Mouse (Mus musculus): ENCODE results near the gene Hydin. TPM values are rescaled to one million over a fixed set of nuclear protein-coding genes. Genes with fewer than 3 reads are reported as not detected.

Gene Hydin
- total and polyA plus RNA-seq, 3 experiments = 0.05 TPM; not detected in 2

DNA sequence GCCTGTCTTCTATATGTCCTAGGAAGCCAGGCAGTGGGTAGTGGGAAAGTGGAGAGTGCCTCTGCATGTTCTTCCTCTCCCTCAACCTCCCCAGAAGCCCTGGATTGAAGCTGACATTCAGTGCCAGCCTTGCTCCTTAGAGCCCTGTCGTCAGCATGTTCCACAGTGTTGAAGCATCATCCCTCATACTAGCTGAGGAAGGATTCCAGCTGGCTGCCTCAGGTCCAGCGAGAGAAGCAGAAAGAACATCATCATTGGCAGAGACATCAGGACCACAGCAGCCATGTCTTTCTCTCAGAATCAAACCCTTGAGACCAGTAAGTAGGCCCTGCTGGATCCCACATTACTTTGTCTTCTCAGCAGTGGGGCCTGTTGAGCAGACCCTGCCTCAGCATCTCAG is 390.9 kb downstream of the Hydin start:
- DNase-seq (ENCODE audit: low spot score) (no peak), ATAC-seq (ENCODE audit: extremely low read depth, insufficient number of reproducible peaks, low FRiP score, poor library complexity, severe bottlenecking) (no peak)
- Histone ChIP-seq H3K27me3 (ENCODE audit: insufficient read depth, low read length) (no peaks in the 10 kb centered on the region), H3K4me1 (ENCODE audit: insufficient read depth, low read depth, low read length) (no peaks in the 10 kb centered on the region; the same call in 1 of the 2 replicates), H3K4me3 (ENCODE audit: low read depth, low read length) (no peak overlapping the region), H3K9me3 (replicated peaks) (no peaks in the 10 kb centered on the region), H3K36me3 (replicated peaks) (peaks cover 99% of the 10 kb centered on the region)
- TF ChIP-seq TAL1 (conservative IDR thresholded peaks at IDR 0.05; ENCODE audit: low read depth, low read length) = no peak
- no peak for TF ChIP-seq GATA2 (IDR thresholded peaks at IDR 0.05; ENCODE audit: borderline replicate concordance, low read depth, low read length)
- TF ChIP-seq CTCF (IDR thresholded peaks at IDR 0.05; ENCODE audit: low read depth, low read length) = no peak
- no peak for TF ChIP-seq POLR2AphosphoS5 (IDR thresholded peaks at IDR 0.05; ENCODE audit: insufficient replicate concordance, low read depth, low read length)
- no peak for TF ChIP-seq GATA1 (IDR thresholded peaks at IDR 0.05; ENCODE audit: borderline replicate concordance, low read length)

Other genes starting within 250 kb of the Hydin start
- not detected in 2 replicates for gene Chst4, start 227.2 kb upstream of the Hydin start, total RNA-seq (2014; fragmentation: Nextera tagmentation)
- not detected in 2 replicates for gene Chst4, start 227.2 kb upstream of the Hydin start, total RNA-seq (2017)
- gene Chst4, start 227.2 kb upstream of the Hydin start, polyA plus RNA-seq (2012) = not detected in 2 replicates
- gene Zfp612, start 187.2 kb upstream of the Hydin start, total RNA-seq (2014; fragmentation: Nextera tagmentation) = not detected in 2 replicates
- gene Zfp612, start 187.2 kb upstream of the Hydin start, total RNA-seq (2017) = 0.12 and 0.44 TPM in 2 replicates
- not detected in 2 replicates for gene Zfp612, start 187.2 kb upstream of the Hydin start, polyA plus RNA-seq (2012)
- not detected in 2 replicates for gene Gm21964, start 165.8 kb upstream of the Hydin start, total RNA-seq (2014; fragmentation: Nextera tagmentation)
- gene Gm21964, start 165.8 kb upstream of the Hydin start, total RNA-seq (2017) = 0.12 TPM in 1 of 2 replicates, not detected in the other
- not detected in 2 replicates for gene Gm21964, start 165.8 kb upstream of the Hydin start, polyA plus RNA-seq (2012)
- gene Gm17720, start 164.2 kb upstream of the Hydin start, total RNA-seq (2014; fragmentation: Nextera tagmentation) = not detected in 2 replicates
- not detected in 2 replicates for gene Gm17720, start 164.2 kb upstream of the Hydin start, total RNA-seq (2017)
- not detected in 2 replicates for gene Gm17720, start 164.2 kb upstream of the Hydin start, polyA plus RNA-seq (2012)
- not detected in 2 replicates for gene Calb2, start 98.8 kb upstream of the Hydin start, total RNA-seq (2014; fragmentation: Nextera tagmentation)
- gene Calb2, start 98.8 kb upstream of the Hydin start, total RNA-seq (2017) = not detected in 2 replicates
- gene Calb2, start 98.8 kb upstream of the Hydin start, polyA plus RNA-seq (2012) = not detected in 2 replicates
- 10.5 and 12.2 TPM in 2 replicates for gene Cmtr2, start 51.3 kb upstream of the Hydin start, total RNA-seq (2014; fragmentation: Nextera tagmentation)
- 14.4 and 17.1 TPM in 2 replicates for gene Cmtr2, start 51.3 kb upstream of the Hydin start, total RNA-seq (2017)
- gene Cmtr2, start 51.3 kb upstream of the Hydin start, polyA plus RNA-seq (2012) = 1.3 and 1.5 TPM in 2 replicates